Mouse (Mus musculus) cerebellum, adult 8-10 months (tissue): ENCODE measurements around the gene Gipc1.
A peak's percentile ranks its signal among the peaks of the same experiment; 100 is the strongest.

Experiments used
- DNase-seq: peaks from one replicate; pipeline ENCODE4 v3.0.0; 2022

Gene Gipc1

DNA sequence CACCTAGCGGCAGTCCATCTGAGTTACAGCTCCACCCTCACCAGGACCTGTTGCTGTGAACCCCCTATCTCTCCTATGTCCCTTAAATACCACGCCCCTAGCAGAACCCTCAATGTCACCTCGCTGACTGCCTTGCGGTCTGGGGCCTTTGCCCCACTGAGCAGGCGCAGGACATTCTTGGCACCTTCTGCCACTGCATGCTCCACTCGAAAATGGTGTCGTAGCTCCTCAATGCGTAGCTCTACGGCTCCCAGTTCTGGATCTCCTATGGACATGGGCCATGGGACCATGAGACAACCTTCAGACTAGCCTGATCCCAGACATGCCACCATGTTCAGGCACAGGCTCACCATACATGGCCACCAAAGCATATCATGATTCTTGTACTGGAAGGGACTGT is 32.0 kb downstream of the Gipc1 start:
- DNase-seq = no peak

DNA sequence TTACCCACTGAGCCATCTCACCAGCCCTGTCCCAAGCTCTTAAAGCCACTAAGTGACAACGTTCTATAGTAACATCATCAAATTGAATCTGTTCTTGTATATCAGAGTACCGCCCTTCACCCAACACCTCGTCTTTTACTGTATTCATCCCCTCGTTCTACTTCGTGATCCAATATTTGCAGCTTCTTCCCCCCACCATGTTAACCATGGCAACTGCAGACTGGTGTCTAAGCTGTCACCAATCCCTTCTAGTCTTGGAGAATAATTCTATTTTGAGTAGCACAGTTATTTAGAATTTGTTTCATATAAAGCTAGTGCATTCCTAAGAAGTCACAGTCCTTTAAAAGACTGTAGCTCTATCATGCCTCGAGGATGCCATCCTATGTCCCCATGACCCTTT is 36.8 kb downstream of the Gipc1 start:
- DNase-seq = no peak

DNA sequence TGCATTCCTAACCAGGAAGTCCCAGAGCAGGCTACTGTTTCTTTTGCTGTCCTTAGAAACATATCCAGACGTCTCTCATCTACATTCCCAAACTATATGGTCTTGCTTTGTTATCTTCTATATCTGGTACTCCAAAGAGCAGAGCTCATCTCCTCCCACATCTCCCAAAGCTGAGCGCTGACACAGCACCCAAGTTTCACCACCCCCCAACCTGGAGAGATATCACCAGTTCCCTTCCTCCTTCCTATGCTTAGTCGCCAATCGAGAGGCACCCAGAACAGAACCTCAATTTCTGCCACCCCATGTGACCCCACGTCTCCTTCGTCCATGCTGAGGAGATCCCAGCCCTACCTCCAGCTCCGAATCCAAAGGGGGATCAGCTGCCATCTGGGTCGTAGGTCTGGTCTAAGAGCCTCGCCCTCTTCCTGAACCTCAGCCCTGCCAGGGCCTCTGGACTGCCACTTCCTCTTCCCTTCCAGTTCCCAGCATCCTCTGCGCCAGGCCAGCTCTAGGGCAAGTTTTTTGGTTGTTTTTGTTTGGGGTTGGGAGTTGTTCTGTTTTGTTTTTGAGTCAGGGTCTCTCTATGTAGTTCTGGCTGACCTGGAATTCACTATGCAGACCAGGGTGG is 41.2 kb downstream of the Gipc1 start:
- no peak for DNase-seq

DNA sequence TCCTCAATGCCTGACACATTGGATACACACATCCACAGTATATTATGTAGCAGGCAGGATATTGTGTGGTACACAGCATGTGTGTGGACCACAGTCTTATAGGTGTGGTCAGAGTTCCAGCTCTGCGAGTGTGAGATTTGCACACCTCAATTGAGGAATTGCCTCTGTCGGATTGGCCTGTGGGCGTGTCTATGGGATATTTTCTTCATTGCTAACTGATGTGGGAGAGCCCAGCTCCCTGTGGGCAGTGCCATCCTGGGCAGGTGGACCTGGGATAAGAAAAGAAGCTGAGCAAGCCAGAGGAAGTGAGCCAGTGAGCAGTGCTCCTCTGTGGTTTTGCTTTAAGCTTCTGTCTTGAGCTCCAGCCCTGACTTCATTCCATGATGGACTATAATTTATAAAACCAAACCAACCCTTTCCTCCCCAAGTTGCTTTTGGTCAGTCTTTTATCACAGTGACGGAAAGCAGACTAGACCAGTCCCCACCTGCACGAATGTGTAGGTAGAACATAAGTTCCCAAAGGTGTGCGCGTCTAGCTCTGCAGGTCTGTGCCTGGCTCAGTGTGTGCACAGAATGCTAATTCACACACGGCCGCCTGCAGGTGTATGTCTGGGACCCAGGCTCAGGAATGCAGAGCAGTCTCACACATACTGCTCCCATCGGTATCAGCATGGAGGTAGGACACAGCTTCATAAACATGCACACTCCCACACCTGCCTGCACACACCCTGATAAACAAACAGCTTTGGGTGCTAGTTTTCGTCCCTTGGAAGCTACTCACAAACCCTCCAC is 42.1 kb downstream of the Gipc1 start:
- DNase-seq = no peak

DNA sequence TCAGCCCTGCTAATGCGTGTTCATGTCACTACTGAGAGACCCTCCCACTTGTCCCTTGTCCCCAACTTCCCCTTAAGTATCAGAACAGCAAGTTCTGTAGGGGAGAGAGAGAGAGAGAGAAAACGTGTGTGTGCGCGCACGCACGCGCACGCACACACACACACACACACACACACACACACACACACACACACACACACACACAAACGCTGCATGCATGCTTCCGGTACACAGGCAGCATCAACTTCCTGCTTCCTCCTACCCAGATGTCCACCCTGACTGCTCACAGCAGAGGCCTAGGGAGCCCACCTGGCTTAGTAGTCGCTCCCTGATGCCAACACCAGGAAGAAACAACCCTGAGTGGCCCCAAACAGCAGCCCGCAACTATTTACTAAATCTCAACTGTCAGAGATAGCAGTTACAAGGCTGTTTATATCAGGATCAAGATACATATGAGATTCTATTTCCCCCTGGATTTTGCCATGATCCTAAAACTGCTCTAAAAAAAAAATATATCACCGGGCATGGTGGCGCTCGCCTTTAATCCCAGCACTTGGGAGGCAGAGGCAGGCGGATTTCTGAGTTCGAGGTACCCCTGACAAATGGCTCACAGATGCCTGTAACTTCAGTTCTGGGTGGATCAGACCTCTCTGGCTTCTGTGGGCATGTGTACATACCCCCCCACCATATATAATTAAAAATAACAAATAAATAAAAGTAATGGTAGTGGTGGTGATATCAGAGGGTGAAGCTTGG is 43.1 kb downstream of the Gipc1 start:
- no peak for DNase-seq

DNA sequence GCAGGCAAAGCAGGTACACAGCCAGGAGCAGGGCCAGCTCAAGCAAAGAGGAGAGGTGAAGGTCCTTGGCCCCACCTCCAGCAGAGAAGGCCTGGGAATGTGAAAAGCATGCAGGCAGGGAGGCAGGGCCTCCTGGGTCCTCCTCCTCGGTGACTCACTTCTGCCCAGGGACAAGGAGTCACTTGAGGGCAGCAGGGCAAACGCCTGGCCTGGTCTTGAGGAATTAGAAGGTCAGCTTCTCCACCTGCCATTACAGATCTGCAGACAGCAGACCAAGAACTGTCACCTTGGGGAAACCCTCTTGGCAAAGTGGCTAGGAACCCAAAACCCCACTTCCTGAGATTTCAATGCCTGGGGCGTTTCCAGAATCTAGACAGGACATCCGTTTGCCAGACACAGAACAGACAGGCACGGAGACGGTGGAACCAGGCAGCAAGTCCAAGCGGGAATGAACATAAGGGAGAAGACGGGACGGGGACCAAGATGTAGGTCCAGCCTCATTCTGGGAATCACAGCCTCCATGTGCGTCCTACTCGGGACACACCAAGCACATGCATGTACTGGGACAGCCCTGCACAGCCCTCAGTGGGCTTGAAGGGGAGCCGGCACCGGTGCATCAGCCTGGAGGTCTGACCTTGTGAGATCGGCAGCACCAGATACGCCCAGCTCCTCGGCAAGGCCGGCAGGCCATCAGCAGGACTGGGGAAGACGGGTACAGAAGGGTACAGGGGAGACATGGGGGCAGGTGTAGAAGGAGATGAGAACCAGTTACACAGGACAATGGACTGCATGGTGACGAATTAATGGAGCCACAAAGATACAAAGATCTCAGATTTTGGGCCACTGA is 45.1 kb downstream of the Gipc1 start:
- no peak for DNase-seq

DNA sequence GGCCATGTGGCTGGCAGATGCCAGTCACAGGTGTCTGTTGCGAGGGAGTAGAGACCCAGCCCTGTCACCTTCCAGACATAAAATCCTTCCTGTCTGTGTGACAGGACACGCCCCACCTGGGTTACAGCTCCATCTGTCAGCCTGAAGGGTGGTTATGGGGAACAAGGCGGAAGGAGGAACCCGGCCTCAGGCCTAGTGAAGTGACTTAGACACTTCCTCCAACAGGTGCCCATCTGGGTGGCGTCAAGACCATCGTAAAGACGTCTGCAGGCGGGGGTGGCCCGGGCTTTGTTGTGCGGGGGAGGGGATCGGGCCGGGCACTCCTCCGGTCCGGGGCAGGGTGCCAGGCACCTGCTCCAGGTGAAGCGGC is 45.8 kb downstream of the Gipc1 start:
- peak; percentile 60 for DNase-seq

DNA sequence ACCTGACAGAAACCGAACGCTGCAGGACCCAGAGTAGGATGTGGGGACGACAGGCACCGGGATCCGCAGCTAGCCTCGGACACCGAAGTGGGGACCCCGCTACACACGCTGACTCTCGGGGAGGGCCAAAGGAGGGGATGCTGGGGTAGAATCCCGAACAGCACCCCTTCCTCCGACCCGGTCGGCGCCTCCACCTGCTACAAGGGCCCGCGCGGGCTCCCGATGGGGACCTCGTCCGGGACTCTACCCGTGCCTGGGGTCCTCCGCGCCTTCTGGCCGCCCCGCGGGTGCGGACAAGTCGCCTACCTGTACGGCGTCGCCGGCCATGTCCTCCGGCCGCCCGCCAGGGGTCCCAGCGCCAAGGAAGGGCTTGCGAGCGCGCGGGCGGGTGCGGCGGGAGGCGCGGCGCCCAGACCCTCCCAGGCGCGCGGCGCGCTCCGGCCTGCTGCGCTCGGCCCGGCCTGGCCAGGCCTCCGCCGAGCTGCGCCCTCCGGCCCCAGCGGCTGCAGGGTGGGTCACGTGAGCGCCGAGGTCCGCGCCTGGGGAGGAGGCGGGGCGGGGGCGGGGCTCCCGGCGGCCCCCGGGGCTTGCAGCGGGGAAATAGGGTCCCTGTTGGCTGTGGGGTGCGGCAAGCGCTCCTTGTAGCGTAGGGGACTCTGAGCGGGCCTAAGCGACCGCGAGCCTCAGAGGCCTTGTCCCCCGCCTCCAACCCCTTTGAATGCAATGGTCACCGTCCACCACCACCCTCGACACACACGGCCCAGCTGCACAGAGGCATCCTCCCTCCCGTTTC is 46.4 kb downstream of the Gipc1 start, which contains the start of gene Pkn1:
TSS of gene Pkn1 (minus strand) at position 519 of the 793 bp plus-strand sequence.
- peak; percentile 70 for DNase-seq

DNA sequence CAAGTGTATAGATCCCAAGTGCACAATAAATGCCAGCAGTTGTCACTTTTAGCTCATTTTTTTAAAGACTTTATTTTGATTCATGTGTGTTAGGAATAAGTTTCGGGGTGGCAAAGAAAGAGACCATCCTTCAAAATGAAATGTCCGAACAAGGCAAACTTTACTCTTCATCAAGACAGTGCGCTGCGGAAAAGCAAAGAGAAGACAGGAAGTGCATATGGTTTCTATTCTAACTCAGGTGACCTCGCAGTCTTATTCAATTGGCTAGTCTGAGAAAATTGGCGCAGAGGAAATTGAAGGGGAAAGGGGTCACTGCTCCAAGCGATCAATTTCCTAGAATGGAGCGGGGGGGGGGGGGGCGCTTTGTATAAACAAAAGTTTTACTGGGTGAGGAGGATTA is 47.1 kb downstream of the Gipc1 start:
- no peak for DNase-seq

DNA sequence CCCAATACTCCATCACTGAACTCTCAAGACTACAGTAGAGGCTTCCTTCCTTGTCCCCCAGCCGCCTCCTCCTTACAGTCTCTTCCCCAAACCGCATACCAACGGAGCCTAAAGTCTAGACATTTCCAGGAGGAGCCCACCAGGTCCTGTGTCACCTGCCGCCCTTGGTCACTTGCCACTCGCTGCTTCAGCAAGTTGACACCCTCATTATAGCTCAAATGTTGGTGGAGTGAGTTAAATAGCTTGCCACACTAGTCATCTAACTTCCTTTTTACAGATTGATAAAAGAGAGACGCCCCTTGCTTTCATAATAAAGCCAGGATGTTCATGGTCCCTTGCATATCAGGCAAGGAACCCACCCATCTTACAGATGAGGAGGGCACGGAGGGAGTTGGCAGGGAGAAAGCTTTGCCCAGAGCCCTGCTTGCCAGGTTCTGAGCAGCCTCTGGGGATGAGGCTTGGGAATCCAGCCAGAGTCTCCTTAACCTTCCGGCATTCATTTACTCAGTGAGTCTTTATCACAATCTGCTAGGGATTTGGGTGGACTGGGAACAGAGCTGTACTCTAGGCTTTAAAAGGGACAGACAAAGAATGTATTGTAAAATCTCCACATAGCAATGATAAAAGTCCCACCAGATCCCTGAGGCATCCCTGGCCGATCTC is 48.1 kb downstream of the Gipc1 start:
- DNase-seq = no peak

DNA sequence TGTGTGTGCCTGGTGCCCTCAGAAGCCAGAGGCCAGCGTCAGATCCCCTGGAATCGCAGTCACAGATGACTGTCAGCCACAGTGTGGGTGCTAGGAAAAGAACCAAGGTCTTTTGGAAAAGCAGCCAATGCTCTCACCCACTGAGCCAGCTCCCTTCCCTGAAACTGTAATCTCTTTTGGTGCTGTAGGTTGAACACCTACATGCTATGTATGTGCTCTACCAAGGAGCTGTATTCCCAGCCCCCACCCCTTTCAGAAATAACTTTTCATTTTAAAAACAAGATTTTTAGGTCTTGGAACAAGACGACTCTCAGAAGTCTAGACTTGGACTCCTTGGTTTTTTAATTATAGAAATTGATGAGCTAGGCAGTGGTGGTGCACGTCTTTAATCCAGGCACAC is 50.9 kb downstream of the Gipc1 start:
- no peak for DNase-seq

DNA sequence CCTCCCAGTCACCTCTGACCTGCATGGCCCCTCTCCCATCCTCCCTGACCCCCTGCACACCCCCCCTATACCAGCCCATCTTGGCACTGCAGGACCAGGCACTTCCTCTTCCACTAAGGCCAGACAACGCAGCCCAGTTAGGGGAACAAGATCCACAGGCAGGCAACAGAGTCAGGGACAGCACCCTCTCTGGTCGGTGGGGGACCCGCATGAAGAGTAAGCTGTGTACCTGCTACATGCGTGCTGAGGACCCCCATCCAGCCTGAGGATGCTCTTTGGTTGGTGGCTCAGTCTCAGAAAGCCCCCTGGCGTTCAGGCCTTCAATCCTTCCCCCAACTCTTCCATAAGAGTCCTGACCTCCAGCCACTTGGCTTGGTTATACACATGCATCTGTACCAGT is 53.9 kb downstream of the Gipc1 start:
- no peak for DNase-seq

DNA sequence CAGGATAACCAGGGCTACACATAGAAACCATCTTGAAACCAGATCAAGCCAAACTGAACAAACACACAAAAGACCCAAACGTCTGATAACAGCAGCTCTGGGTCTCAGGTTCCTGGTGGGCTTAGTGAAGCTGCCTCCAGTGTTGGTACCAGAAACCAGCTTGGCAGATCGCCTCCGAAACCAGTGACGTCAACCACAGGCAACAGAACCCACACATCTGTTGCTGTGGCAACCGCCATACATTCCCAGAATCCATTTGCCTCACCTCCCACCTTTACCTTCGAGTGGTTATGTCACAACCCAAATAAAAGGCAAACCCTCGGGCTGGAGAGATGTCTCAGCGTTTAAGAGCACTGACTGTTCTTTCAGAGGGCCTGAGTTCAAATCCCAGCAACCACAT is 55.1 kb downstream of the Gipc1 start:
- no peak for DNase-seq
